In the genomic region with DNA sequence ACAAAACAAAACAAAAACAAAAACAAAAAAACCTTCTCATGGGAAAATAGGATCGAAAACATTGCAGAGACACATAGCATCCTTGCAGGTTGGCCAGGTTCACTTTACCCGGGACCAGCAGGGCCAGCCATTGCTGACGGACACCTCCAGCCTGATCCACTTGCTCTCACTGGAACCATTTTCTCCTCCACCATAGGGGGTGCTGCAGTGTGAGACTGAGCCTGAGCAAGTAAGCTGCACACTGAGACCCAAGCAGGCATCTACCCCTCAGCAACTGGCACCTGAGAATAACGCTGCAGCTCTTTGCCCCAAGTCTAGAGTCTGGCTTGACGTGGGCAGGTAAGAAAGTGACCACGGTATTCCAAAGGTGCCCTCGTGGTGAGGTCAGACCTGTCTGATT, we compare ENCODE assay signal across 9 mouse cellular contexts. TPM values are rescaled to one million over a fixed set of nuclear protein-coding genes. Genes with fewer than 3 reads are reported as not detected.
DNase-seq lines count a peak whose midpoint lies in the region; ATAC-seq and TF ChIP-seq lines count a peak whose summit lies in the region.
"Had no signal": no experiment of that assay in that cellular context is flagged by ENCODE, and none has a peak within 500 bp of the region (broad histone marks: within the 10 kb centered on the region; RNA-seq: fewer than 3 reads in every experiment).

No protein-coding gene starts in this region.

- whole genome bisulfite sequencing in lung, adult 2 months = 78% methylated on average over 7 of the region's 7 CpGs
- 79% methylated on average over 7 of the region's 7 CpGs for WGBS in hindbrain, embryonic 14.5 days
- WGBS in stomach, embryonic 15.5 days = 82% methylated on average over 7 of the region's 7 CpGs

- no peak overlapping the region for H3K9ac ChIP-seq in hindbrain, embryonic 14.5 days
- no peak overlapping the region for H3K9ac ChIP-seq in stomach, embryonic 15.5 days

- no peak overlapping the region for H3K4me3 ChIP-seq in lung, adult 2 months (replicated peaks; ENCODE audit: extremely low read depth, low read depth, low read length)
- no peak overlapping the region for H3K4me3 ChIP-seq in hindbrain, embryonic 14.5 days (replicated peaks; ENCODE audit: low read length)
- no peak overlapping the region for H3K4me3 ChIP-seq in stomach, embryonic 15.5 days (replicated peaks)

- H3K9me3 ChIP-seq in hindbrain, embryonic 14.5 days (ENCODE audit: control insufficient read depth, low read length) = no peaks in the 10 kb centered on the region
- no peaks in the 10 kb centered on the region for H3K9me3 ChIP-seq in stomach, embryonic 15.5 days
- H3K9me3 ChIP-seq: heart, embryonic 15.5 days had no signal

- no peak for ATAC-seq in hindbrain, embryonic 14.5 days (ENCODE audit: low FRiP score)
- ATAC-seq in stomach, embryonic 15.5 days (ENCODE audit: insufficient read depth, low FRiP score, low read depth) = no peak

- peak; percentile 21 for DNase-seq in cerebellum, adult 11-12 months
- DNase-seq in cerebellum, postnatal 25 days = no peak
- no peak for DNase-seq in lung, adult 2 months
- DNase-seq in lung, adult 18-20 months = no peak
- DNase-seq in hindbrain, embryonic 14.5 days (ENCODE audit: low spot score) = no peak
- DNase-seq in adipocyte (ENCODE audit: low spot score) = no peak
- DNase-seq in adrenal gland, adult 18-20 months (ENCODE audit: low spot score in 2 of 2) = no peak

- peak overlapping the region; percentile 68; the same call in 1 of the 2 replicates for H3K4me2 ChIP-seq in hindbrain, embryonic 14.5 days (replicated peaks)
- 0 out of 2 replicates have a peak overlapping the region, but pooled peaks have one; percentile 82 for H3K4me2 ChIP-seq in stomach, embryonic 15.5 days

- no peaks in the 10 kb centered on the region for H3K27me3 ChIP-seq in hindbrain, embryonic 14.5 days (ENCODE audit: control insufficient read depth, insufficient read depth, low read length)
- H3K27me3 ChIP-seq in stomach, embryonic 15.5 days (replicated peaks) = no peaks in the 10 kb centered on the region
- H3K27me3 ChIP-seq: heart, embryonic 15.5 days had no signal

- H3K4me1 ChIP-seq in lung, adult 2 months (ENCODE audit: control insufficient read depth, insufficient read depth, low read length) = peaks cover 5% of the 10 kb centered on the region; the same call in 1 of the 2 replicates
- peaks cover 22% of the 10 kb centered on the region for H3K4me1 ChIP-seq in hindbrain, embryonic 14.5 days (replicated peaks; ENCODE audit: control insufficient read depth, insufficient read depth, low read length)
- peaks cover 19% of the 10 kb centered on the region for H3K4me1 ChIP-seq in stomach, embryonic 15.5 days

- H3K36me3 ChIP-seq in hindbrain, embryonic 14.5 days (replicated peaks; ENCODE audit: control insufficient read depth, insufficient read depth) = peaks cover 2% of the 10 kb centered on the region; the same call in 1 of the 2 replicates
- 0 out of 2 replicates have a peak, but pooled peaks cover 4% of the 10 kb centered on the region for H3K36me3 ChIP-seq in stomach, embryonic 15.5 days
- H3K36me3 ChIP-seq: heart, embryonic 15.5 days had no signal

- TF ChIP-seq POLR2A in lung, adult 2 months (IDR thresholded peaks at IDR 0.05; ENCODE audit: borderline replicate concordance, extremely low read depth, low read depth, low read length) = no peak

- 0 out of 2 replicates have a peak, but pooled peaks have one; percentile 5 for TF ChIP-seq CTCF in lung, adult 2 months (IDR thresholded peaks at IDR 0.05; ENCODE audit: insufficient read depth, low read length)

- no peak overlapping the region for H3K27ac ChIP-seq in hindbrain, embryonic 14.5 days
- no peak overlapping the region for H3K27ac ChIP-seq in stomach, embryonic 15.5 days
- H3K27ac ChIP-seq: heart, embryonic 15.5 days had no signal

RNA-seq across cellular contexts. Expression of a gene that starts 1.6 kb away (rescaled TPM):
- 13.4 and 16.4 TPM in 2 replicates for polyA plus RNA-seq in lung, adult 2 months (2012; rRNA removed)
- polyA plus RNA-seq in hindbrain, embryonic 14.5 days (2014; fragmentation: Nextera tagmentation; extraction: Ambion mirVana) = 71.1 and 74.3 TPM in 2 replicates
- 45.9 and 49.4 TPM in 2 replicates for polyA plus RNA-seq in stomach, embryonic 15.5 days (2015; fragmentation: Nextera tagmentation; extraction: Ambion mirVana)
- 10 to 100 TPM; 33.0 to 44.0 TPM for total RNA-seq in adrenal gland, adult 18-20 months (2021)

RNA-seq across cellular contexts. Expression of a gene that starts 1.8 kb away (rescaled TPM):
- 15.6 and 15.9 TPM in 2 replicates for polyA plus RNA-seq in lung, adult 2 months (2012; rRNA removed)
- 32.0 and 32.7 TPM in 2 replicates for polyA plus RNA-seq in hindbrain, embryonic 14.5 days (2014; fragmentation: Nextera tagmentation; extraction: Ambion mirVana)
- polyA plus RNA-seq in stomach, embryonic 15.5 days (2015; fragmentation: Nextera tagmentation; extraction: Ambion mirVana) = 22.5 and 24.3 TPM in 2 replicates
- total RNA-seq in adrenal gland, adult 18-20 months (2021) = 1 to 10 TPM; 9.2 to 9.4 TPM

RNA-seq across cellular contexts. Expression of a gene that starts 31.5 kb away (rescaled TPM):
- 4.0 and 4.9 TPM in 2 replicates for polyA plus RNA-seq in lung, adult 2 months (2012; rRNA removed)
- 1.0 and 1.2 TPM in 2 replicates for polyA plus RNA-seq in hindbrain, embryonic 14.5 days (2014; fragmentation: Nextera tagmentation; extraction: Ambion mirVana)
- 4.5 and 4.8 TPM in 2 replicates for polyA plus RNA-seq in stomach, embryonic 15.5 days (2015; fragmentation: Nextera tagmentation; extraction: Ambion mirVana)
- under 1 TPM in 1 of 2 experiments, not detected in 1; 0.90 TPM for total RNA-seq in adrenal gland, adult 18-20 months (2021)

RNA-seq across cellular contexts. Expression of a gene that starts 57.0 kb away (rescaled TPM):
- 63.4 and 85.4 TPM in 2 replicates for polyA plus RNA-seq in lung, adult 2 months (2012; rRNA removed)
- 26.6 and 27.3 TPM in 2 replicates for polyA plus RNA-seq in hindbrain, embryonic 14.5 days (2014; fragmentation: Nextera tagmentation; extraction: Ambion mirVana)
- polyA plus RNA-seq in stomach, embryonic 15.5 days (2015; fragmentation: Nextera tagmentation; extraction: Ambion mirVana) = 25.1 and 26.5 TPM in 2 replicates
- 10 to 100 TPM; 27.4 to 34.7 TPM for total RNA-seq in adrenal gland, adult 18-20 months (2021)
